Mouse (Mus musculus) lung, embryonic 15.5 days (tissue): ENCODE results near the gene B9d1. TPM values are rescaled to one million over a fixed set of nuclear protein-coding genes. Genes with fewer than 3 reads are reported as not detected.

ENCODE experiments used
- ATAC-seq: fragments of 200-750 bp; cut with Nextera tagmentation; 2 replicates; pipeline ENCODE4 v1.8.0; 2017; ENCODE audit warnings: moderate number of reproducible peaks, borderline replicate concordance; ENCODE audit not compliant: low FRiP score, low TSS enrichment; ENCODE audit errors: extremely low read depth
- H3K27ac ChIP-seq: fragments of 300-500 bp; sonication (generic); 2 replicates; pipeline ENCODE4 v1.5.1; 2015; ENCODE audit warnings: moderate library complexity, mild to moderate bottlenecking, inconsistent platforms
- H3K27me3 ChIP-seq: fragments of 300-500 bp; sonication (generic); 2 replicates; pipeline ENCODE4 v1.6.1; 2015; ENCODE audit warnings: inconsistent platforms
- H3K36me3 ChIP-seq: fragments of 300-500 bp; sonication (generic); 2 replicates; pipeline ENCODE4 v1.6.1; 2015; ENCODE audit warnings: inconsistent platforms
- H3K4me1 ChIP-seq: fragments of 300-500 bp; sonication (generic); 2 replicates; pipeline ENCODE4 v1.6.1; 2015; ENCODE audit warnings: inconsistent platforms
- H3K4me2 ChIP-seq: fragments of 300-500 bp; sonication (generic); 2 replicates; pipeline ENCODE4 v1.6.1; 2015; ENCODE audit warnings: inconsistent platforms, mild to moderate bottlenecking, moderate library complexity
- H3K4me3 ChIP-seq: fragments of 300-500 bp; sonication (generic); 2 replicates; pipeline ENCODE4 v1.5.1; 2015; ENCODE audit warnings: mild to moderate bottlenecking, inconsistent platforms
- H3K9ac ChIP-seq: fragments of 300-500 bp; sonication (generic); 2 replicates; pipeline ENCODE4 v1.6.1; 2015; ENCODE audit warnings: inconsistent platforms
- H3K9me3 ChIP-seq: fragments of 300-500 bp; sonication (generic); 2 replicates; pipeline ENCODE4 v1.6.1; 2016; ENCODE audit warnings: inconsistent platforms
- WGBS: fragments of 180-500 bp; shearing (Covaris S2); methylation state at CpG from one replicate; pipeline ENCODE4 v1.1.7; 2015; 5-methylcytosine and 5-hydroxymethylcytosine counted together
- polyA plus RNA-seq: library from polyadenylated mRNA; unstranded; fragments of >200 nt; fragmentation: Nextera tagmentation; extraction: Ambion mirVana; gene quantifications from 2 replicates; pipeline ENCODE4 v1.2.1, GENCODE M21; 2015

The B9d1 gene
- polyA plus RNA-seq, 1 experiment from 2014 or later = 46.5 TPM

- Histone ChIP-seq H3K27ac (no peak overlapping the region), H3K4me2 (no peak overlapping the region), H3K4me3 (no peak overlapping the region), H3K9ac (no peak overlapping the region), H3K9me3 (no peaks in the 10 kb centered on the region), H3K36me3 (peaks cover 6% of the 10 kb centered on the region), H3K4me1 (no peaks in the 10 kb centered on the region), H3K27me3 (no peaks in the 10 kb centered on the region)
- ATAC-seq = no peak
Observed at GRCm38 (mm10) chr11:61550631-61551030, 45.7 kb downstream of the B9d1 start.

GRCm38 (mm10) chr11:61553015-61553754 is 48.2 kb downstream of the B9d1 start:
- no peak for ATAC-seq
- no peaks in the 10 kb centered on the region for H3K4me1 ChIP-seq
- no peak overlapping the region for H3K4me2 ChIP-seq
- H3K4me3 ChIP-seq = no peak overlapping the region
- no peaks in the 10 kb centered on the region for H3K9me3 ChIP-seq
- 73% methylated on average over 3 of the region's 3 CpGs for WGBS
- H3K36me3 ChIP-seq = no peaks in the 10 kb centered on the region
- no peak overlapping the region for H3K27ac ChIP-seq
- no peak overlapping the region for H3K9ac ChIP-seq
- H3K27me3 ChIP-seq = no peaks in the 10 kb centered on the region

- Histone ChIP-seq H3K4me2 (no peak overlapping the region), H3K27me3 (no peaks in the 10 kb centered on the region), H3K9ac (no peak overlapping the region), H3K27ac (no peak overlapping the region), H3K4me3 (no peak overlapping the region), H3K4me1 (peaks cover 15% of the 10 kb centered on the region), H3K36me3 (no peaks in the 10 kb centered on the region), H3K9me3 (no peaks in the 10 kb centered on the region)
- 60% methylated on average over 5 of the region's 5 CpGs for WGBS
- no peak for ATAC-seq
Observed at GRCm38 (mm10) chr11:61559572-61559971, 54.6 kb downstream of the B9d1 start.

- H3K9ac ChIP-seq = no peak overlapping the region
- H3K4me1 ChIP-seq = peaks cover 21% of the 10 kb centered on the region
- H3K27ac ChIP-seq = no peak overlapping the region
- no peak overlapping the region for H3K4me3 ChIP-seq
- ATAC-seq = no peak
- no peaks in the 10 kb centered on the region for H3K9me3 ChIP-seq
- 69% methylated on average over 5 of the region's 5 CpGs for WGBS
- no peaks in the 10 kb centered on the region for H3K36me3 ChIP-seq
- H3K27me3 ChIP-seq = no peaks in the 10 kb centered on the region
- H3K4me2 ChIP-seq = no peak overlapping the region
Observed at GRCm38 (mm10) chr11:61562421-61562820, 57.5 kb downstream of the B9d1 start.

Other genes starting within 250 kb of the B9d1 start
- 37.3 and 41.1 TPM in 2 replicates for gene Aldh3a2, start 237.7 kb upstream of the B9d1 start, polyA plus RNA-seq
- 0.22 and 0.26 TPM in 2 replicates for gene Slc47a2, start 162.3 kb upstream of the B9d1 start, polyA plus RNA-seq
- gene Slc47a1, start 126.8 kb upstream of the B9d1 start, polyA plus RNA-seq = 2.0 and 4.4 TPM in 2 replicates
- 0.81 and 0.96 TPM in 2 replicates for gene Rnf112, start 51.0 kb upstream of the B9d1 start, polyA plus RNA-seq
- 1,042 and 1,148 TPM in 2 replicates for gene Mfap4, start 19.7 kb upstream of the B9d1 start, polyA plus RNA-seq
- 61.7 and 66.0 TPM in 2 replicates for gene Mapk7, start 10.7 kb upstream of the B9d1 start, polyA plus RNA-seq
- gene Epn2, start 74.5 kb downstream of the B9d1 start, polyA plus RNA-seq = 25.2 and 26.1 TPM in 2 replicates
- gene Grap, start 148.1 kb downstream of the B9d1 start, polyA plus RNA-seq = 37.6 and 42.2 TPM in 2 replicates
- 2.3 and 2.8 TPM in 2 replicates for gene Fam83g, start 178.9 kb downstream of the B9d1 start, polyA plus RNA-seq
- not detected in 2 replicates for gene Slc5a10, start 215.7 kb downstream of the B9d1 start, polyA plus RNA-seq